ENCODE assay signal across 8 mouse cellular contexts in genomic region chr10:67535972-67536371, GRCm38 (mm10). TPM values are rescaled to one million over a fixed set of nuclear protein-coding genes. Genes with fewer than 3 reads are reported as not detected.
DNase-seq lines count a peak whose midpoint lies in the region; ATAC-seq and TF ChIP-seq lines count a peak whose summit lies in the region.

No protein-coding gene starts in this region.

- peak; percentile 93 for TF ChIP-seq CTCF in intestine, postnatal 0 days (IDR thresholded peaks at IDR 0.05; ENCODE audit: low read depth)
- peak; percentile 91 for TF ChIP-seq CTCF in liver, adult 2 months (IDR thresholded peaks at IDR 0.05; ENCODE audit: low read depth, low read length)
- peak; percentile 77 for TF ChIP-seq CTCF in midbrain, postnatal 0 days (IDR thresholded peaks at IDR 0.05)

- peak overlapping the region; percentile 99 for H3K4me2 ChIP-seq in intestine, postnatal 0 days (replicated peaks; ENCODE audit: low read depth)
- H3K4me2 ChIP-seq in midbrain, postnatal 0 days (ENCODE audit: low read depth, low read length, poor library complexity, severe bottlenecking): peak overlapping the region; percentile 98

- no peak for ATAC-seq in CD4-positive, CD25-positive, alpha-beta regulatory T cell, adult 4 months
- ATAC-seq in granulocyte monocyte progenitor cell, adult 5-6 weeks (replicated peaks; ENCODE audit: poor library complexity, severe bottlenecking): peak; percentile 52
- peak; percentile 47; the same call in 1 of the 2 replicates for ATAC-seq in intestine, postnatal 0 days
- peak; percentile 39 for ATAC-seq in midbrain, postnatal 0 days (ENCODE audit: low FRiP score)

- WGBS in intestine, postnatal 0 days: under 1% methylated on average over 33 of the region's 35 CpGs
- under 1% methylated on average over 35 of the region's 35 CpGs for WGBS in liver, adult 2 months
- WGBS in midbrain, postnatal 0 days: under 1% methylated on average over 35 of the region's 35 CpGs

- no peaks in the 10 kb centered on the region for H3K79me2 ChIP-seq in liver, adult 2 months (ENCODE audit: control insufficient read depth, insufficient read depth, low read length)

- 0 out of 2 replicates have a peak, but pooled peaks cover 5% of the 10 kb centered on the region for H3K4me1 ChIP-seq in intestine, postnatal 0 days (replicated peaks; ENCODE audit: control insufficient read depth, insufficient read depth, low read length)
- peaks cover 3% of the 10 kb centered on the region; the same call in 1 of the 2 replicates for H3K4me1 ChIP-seq in liver, adult 2 months (ENCODE audit: control insufficient read depth, insufficient read depth, low read length)
- peaks cover 19% of the 10 kb centered on the region for H3K4me1 ChIP-seq in midbrain, postnatal 0 days (ENCODE audit: insufficient read depth, low read length)

- H3K4me3 ChIP-seq in intestine, postnatal 0 days (ENCODE audit: low read depth, low read length): peak overlapping the region; percentile 69
- peak overlapping the region; percentile 43; the same call in 1 of the 2 replicates for H3K4me3 ChIP-seq in liver, adult 2 months (ENCODE audit: insufficient read depth, low read depth, low read length)
- peak overlapping the region; percentile 52 for H3K4me3 ChIP-seq in midbrain, postnatal 0 days (ENCODE audit: low read depth, low read length)

- H3K9ac ChIP-seq in intestine, postnatal 0 days (ENCODE audit: low read depth, low read length): no peak overlapping the region
- H3K9ac ChIP-seq in liver, adult 2 months (ENCODE audit: low read depth, low read length): no peak overlapping the region
- no peak overlapping the region for H3K9ac ChIP-seq in midbrain, postnatal 0 days (replicated peaks; ENCODE audit: low read length, poor library complexity, severe bottlenecking)

- peaks cover 66% of the 10 kb centered on the region for H3K27me3 ChIP-seq in intestine, postnatal 0 days (replicated peaks; ENCODE audit: control insufficient read depth, insufficient read depth, low read length)
- H3K27me3 ChIP-seq in liver, adult 2 months (ENCODE audit: control insufficient read depth, insufficient read depth, low read length): peaks cover 23% of the 10 kb centered on the region
- peaks cover 71% of the 10 kb centered on the region for H3K27me3 ChIP-seq in midbrain, postnatal 0 days (ENCODE audit: insufficient read depth, low read length)

- no peak for TF ChIP-seq POLR2A in liver, adult 2 months (IDR thresholded peaks at IDR 0.05; ENCODE audit: extremely low read depth, insufficient read depth, low read length)

- no peaks in the 10 kb centered on the region for H3K36me3 ChIP-seq in intestine, postnatal 0 days (ENCODE audit: control insufficient read depth, insufficient read depth)
- no peaks in the 10 kb centered on the region for H3K36me3 ChIP-seq in liver, adult 2 months (ENCODE audit: control insufficient read depth, insufficient read depth, low read length)
- H3K36me3 ChIP-seq in midbrain, postnatal 0 days (ENCODE audit: insufficient read depth, low read length): no peaks in the 10 kb centered on the region

- no peak overlapping the region for H3K27ac ChIP-seq in intestine, postnatal 0 days (ENCODE audit: low read depth, low read length)
- no peak overlapping the region for H3K27ac ChIP-seq in liver, adult 2 months (replicated peaks; ENCODE audit: insufficient read depth, low read depth, low read length)
- H3K27ac ChIP-seq in midbrain, postnatal 0 days (ENCODE audit: low read depth, low read length): no peak overlapping the region

- no peaks in the 10 kb centered on the region for H3K9me3 ChIP-seq in intestine, postnatal 0 days (ENCODE audit: control insufficient read depth)
- no peaks in the 10 kb centered on the region for H3K9me3 ChIP-seq in midbrain, postnatal 0 days (ENCODE audit: low read length)

- DNase-seq in CD4-positive, CD25-positive, alpha-beta regulatory T cell, adult 2 months (ENCODE audit: low read depth, low spot score): peak; percentile 82
- DNase-seq in embryo, embryonic 11 days: peak; percentile 91
- DNase-seq in liver, adult 2 months (ENCODE audit: extremely low read depth, low read depth, low spot score): peak; percentile 44
- DNase-seq in midbrain, postnatal 0 days (ENCODE audit: low spot score): peak; percentile 69
- DNase-seq in spleen, postnatal 10 days (ENCODE audit: low spot score in 2 of 2): peak; percentile 51 to 77

RNA-seq across cellular contexts. Expression of gene Egr2, which starts 0.7 kb away (rescaled TPM):
- polyA plus RNA-seq in CD4-positive, CD25-positive, alpha-beta regulatory T cell, adult 4 months (2017; shearing (Covaris generic)): 10 to 100 TPM; 49.2 to 69.1 TPM
- not detected in 2 replicates for total RNA-seq in granulocyte monocyte progenitor cell, adult 5-6 weeks (2014; fragmentation: Nextera tagmentation)
- total RNA-seq in granulocyte monocyte progenitor cell, adult 5-6 weeks (2017): 0.72 and 3.1 TPM in 2 replicates
- polyA plus RNA-seq in intestine, postnatal 0 days (2015; fragmentation: Nextera tagmentation; extraction: Ambion mirVana): 0.60 TPM in 2 replicates
- total RNA-seq in liver, adult 2 months (2014; rRNA removed): 0.09 and 0.34 TPM in 2 replicates
- polyA plus RNA-seq in liver, adult 2 months (2012; rRNA removed): 0.15 and 0.73 TPM in 2 replicates
- total RNA-seq in midbrain, postnatal 0 days (2014; rRNA removed): 0.57 and 0.60 TPM in 2 replicates
- 0.35 and 0.60 TPM in 2 replicates for polyA plus RNA-seq in midbrain, postnatal 0 days (2015; fragmentation: Nextera tagmentation; extraction: Ambion mirVana)

RNA-seq across cellular contexts. Expression of gene Ado, which starts 12.8 kb away (rescaled TPM):
- 10 to 100 TPM; 46.6 to 51.0 TPM for polyA plus RNA-seq in CD4-positive, CD25-positive, alpha-beta regulatory T cell, adult 4 months (2017; shearing (Covaris generic))
- total RNA-seq in granulocyte monocyte progenitor cell, adult 5-6 weeks (2014; fragmentation: Nextera tagmentation): 21.2 and 21.7 TPM in 2 replicates
- total RNA-seq in granulocyte monocyte progenitor cell, adult 5-6 weeks (2017): 21.9 and 22.8 TPM in 2 replicates
- 17.4 and 18.5 TPM in 2 replicates for polyA plus RNA-seq in intestine, postnatal 0 days (2015; fragmentation: Nextera tagmentation; extraction: Ambion mirVana)
- 8.5 and 10.0 TPM in 2 replicates for total RNA-seq in liver, adult 2 months (2014; rRNA removed)
- 7.0 and 7.8 TPM in 2 replicates for polyA plus RNA-seq in liver, adult 2 months (2012; rRNA removed)
- total RNA-seq in midbrain, postnatal 0 days (2014; rRNA removed): 56.2 and 58.5 TPM in 2 replicates
- 50.9 and 53.5 TPM in 2 replicates for polyA plus RNA-seq in midbrain, postnatal 0 days (2015; fragmentation: Nextera tagmentation; extraction: Ambion mirVana)

Comparison
In these comparisons a context has a peak if more than half of its experiments do, and no peak if none do; other contexts are left out.
1. RNA of gene Egr2, which starts 0.7 kb away (polyA plus RNA-seq): 49.2 to 69.1 TPM in CD4-positive, CD25-positive, alpha-beta regulatory T cell, adult 4 months; 0.15 to 0.73 TPM in liver, adult 2 months, 0.60 TPM in intestine, postnatal 0 days and 0.35 to 0.60 TPM in midbrain, postnatal 0 days; every median in the first group is over 10 times any median in the second.
2. Peak in every context shown above with its lines, with median percentiles within 50 percentile points of each other: DNase-seq, H3K4me3 ChIP-seq and CTCF ChIP-seq.